Mouse (Mus musculus) ES-E14 (cell line): ENCODE measurements around the gene Rhbdd3. TPM values are rescaled to one million over a fixed set of nuclear protein-coding genes. Genes with fewer than 3 reads are reported as not detected.
A peak's percentile ranks its signal among the peaks of the same experiment; 100 is the strongest.

Experiments used
- DNase-seq: peaks from one replicate; pipeline ENCODE4 v3.0.0-alpha.2; 2013; ENCODE audit warnings: low read depth, low spot score
- H3K27ac ChIP-seq: 2 replicates; pipeline ENCODE4 v1.5.1; 2012; ENCODE audit warnings: low read depth, mild to moderate bottlenecking, low read length, moderate library complexity, mixed read lengths; ENCODE audit not compliant: poor library complexity, insufficient read depth, severe bottlenecking
- H3K36me3 ChIP-seq: 2 replicates; pipeline ENCODE4 v1.6.1; 2012; ENCODE audit warnings: mild to moderate bottlenecking, low read length, moderate library complexity, mixed read lengths; ENCODE audit not compliant: control insufficient read depth, poor library complexity, insufficient read depth, severe bottlenecking
- H3K4me1 ChIP-seq, 2 experiments: fragments of 150-350 bp in 1 of 2; sonication (generic) in 1 of 2; 2 replicates each; pipeline ENCODE4 v1.6.1; 2012; ENCODE audit warnings: low read length in 2 of 2, mild to moderate bottlenecking in 1 of 2, mixed read lengths in 1 of 2; ENCODE audit not compliant: control insufficient read depth in 2 of 2, insufficient read depth in 2 of 2, poor library complexity in 1 of 2
- H3K4me3 ChIP-seq, 2 experiments: fragments of 150-350 bp in 1 of 2; sonication (generic) in 1 of 2; 2 replicates each; pipeline ENCODE4 v1.5.1; 2012; ENCODE audit warnings: low read length in 2 of 2, low read depth in 1 of 2, mild to moderate bottlenecking in 1 of 2, mixed read lengths in 1 of 2; ENCODE audit not compliant: insufficient read depth in 1 of 2, poor library complexity in 1 of 2, severe bottlenecking in 1 of 2
- H3K9ac ChIP-seq: 2 replicates; pipeline ENCODE4 v1.6.1; 2012; ENCODE audit warnings: low read depth, mild to moderate bottlenecking, low read length, mixed read lengths; ENCODE audit not compliant: poor library complexity, insufficient read depth, severe bottlenecking
- H3K9me3 ChIP-seq: fragments of 150-350 bp; sonication (generic); 2 replicates; pipeline ENCODE4 v1.6.1; 2012; ENCODE audit warnings: low read depth, mild to moderate bottlenecking, low read length; ENCODE audit not compliant: control insufficient read depth, insufficient read depth
- CHD2 ChIP-seq: IDR thresholded peaks from 2 replicates; pipeline ENCODE4 v1.6.1; 2014; ENCODE audit warnings: mild to moderate bottlenecking, low read depth, low read length, inconsistent platforms
- HCFC1 ChIP-seq: IDR thresholded peaks from 2 replicates; pipeline ENCODE4 v1.6.1; 2012; ENCODE audit warnings: low read length, inconsistent platforms, borderline replicate concordance; ENCODE audit not compliant: insufficient read depth
- MAFK ChIP-seq: IDR thresholded peaks from 2 replicates; pipeline ENCODE4 v1.6.1; 2014; ENCODE audit warnings: mild to moderate bottlenecking, low read depth, low read length, inconsistent platforms; ENCODE audit not compliant: insufficient read depth
- ZC3H11A ChIP-seq: IDR thresholded peaks from 2 replicates; pipeline ENCODE4 v1.6.1; 2012; ENCODE audit warnings: low read depth, mild to moderate bottlenecking, inconsistent platforms, low read length, borderline replicate concordance
- ZNF384 ChIP-seq: IDR thresholded peaks from 2 replicates; pipeline ENCODE4 v1.6.1; 2012; ENCODE audit warnings: low read depth, low read length, inconsistent platforms
- in situ Hi-C, 2 experiments: fragments of 600-800 bp; cut with MboI; formaldehyde crosslinking; loops; one replicate each; pipeline ENCODE4 v1.15.1; 2025; ENCODE audit warnings: low sequenced_read_pairs in 2 of 2, inconsistent platforms in 1 of 2; ENCODE audit not compliant: unreplicated experiment in 2 of 2
- total RNA-seq: library from RNA; depleted of rRNA; stranded (reverse); fragments of 300-350 nt; gene quantifications from 2 replicates; pipeline ENCODE4 v1.2.3, GENCODE M21; 2012

The Rhbdd3 gene
- total RNA-seq, 1 experiment = 33.9 TPM

GRCm38 (mm10) chr11:5091706-5092105, 7.0 kb upstream of the Rhbdd3 start:
- no peak for TF ChIP-seq ZC3H11A
- TF ChIP-seq MAFK = no peak
- TF ChIP-seq HCFC1 = no peak
- TF ChIP-seq CHD2 = no peak
- no peak for TF ChIP-seq ZNF384
- H3K9ac ChIP-seq = no peak overlapping the region
- no peak overlapping the region for H3K27ac ChIP-seq
- no peak overlapping the region for H3K4me3 ChIP-seq
- H3K4me1 ChIP-seq = 0 out of 4 replicates have a peak, but pooled peaks cover 1 to 2% of the 10 kb centered on the region in 2 experiments
- no peaks in the 10 kb centered on the region for H3K9me3 ChIP-seq
- in situ Hi-C loops = no loop called here
- H3K36me3 ChIP-seq = peaks cover 23% of the 10 kb centered on the region
- no peak for DNase-seq

- Histone ChIP-seq H3K36me3 (peaks cover 11% of the 10 kb centered on the region), H3K4me1 (peaks cover 4 to 5% of the 10 kb centered on the region in 2 experiments; a peak in 2 of 4 replicates), H3K9ac (no peak overlapping the region), H3K27ac (no peak overlapping the region), H3K4me3 (peak overlapping the region; percentile 4 to 36; a peak in 2 of 4 replicates), H3K9me3 (no peaks in the 10 kb centered on the region)
- TF ChIP-seq ZNF384 (no peak), HCFC1 (no peak), MAFK (no peak), CHD2 (no peak), ZC3H11A (no peak)
- in situ Hi-C loops = no loop called here
- DNase-seq = no peak
Observed at GRCm38 (mm10) chr11:5095877-5096276, 2.8 kb upstream of the Rhbdd3 start.

GRCm38 (mm10) chr11:5096480-5097020, 2.2 kb upstream of the Rhbdd3 start:
- Histone ChIP-seq H3K27ac (no peak overlapping the region), H3K36me3 (peaks cover 9% of the 10 kb centered on the region), H3K9ac (no peak overlapping the region), H3K9me3 (no peaks in the 10 kb centered on the region), H3K4me1 (peaks cover 5 to 8% of the 10 kb centered on the region in 2 experiments; a peak in 3 of 4 replicates), H3K4me3 (peak overlapping the region; percentile 79 to 84)
- DNase-seq = no peak
- no peak for TF ChIP-seq MAFK
- no peak for TF ChIP-seq CHD2
- TF ChIP-seq HCFC1 = no peak
- no peak for TF ChIP-seq ZNF384
- no peak for TF ChIP-seq ZC3H11A
- in situ Hi-C loops = no loop called here

- TF ChIP-seq CHD2 (no peak), MAFK (no peak), ZC3H11A (no peak), HCFC1 (no peak), ZNF384 (no peak)
- no peaks in the 10 kb centered on the region for H3K9me3 ChIP-seq
- H3K9ac ChIP-seq = peak overlapping the region; percentile 99
- peak overlapping the region; percentile 94 for H3K27ac ChIP-seq
- peak overlapping the region; percentile 79 to 84 for H3K4me3 ChIP-seq
- no peak for DNase-seq
- in situ Hi-C loops = no loop called here
- H3K4me1 ChIP-seq = peaks cover 5 to 11% of the 10 kb centered on the region in 2 experiments; a peak in 3 of 4 replicates
- peaks cover 4% of the 10 kb centered on the region for H3K36me3 ChIP-seq
Observed at GRCm38 (mm10) chr11:5098035-5098735, 541 bp upstream of the Rhbdd3 start.
